Mouse (Mus musculus): ENCODE data around the gene Oxsr1. TPM values are rescaled to one million over a fixed set of nuclear protein-coding genes. Genes with fewer than 3 reads are reported as not detected.
"Not testable (repeated sequence)": the region's sequence is repeated elsewhere in the genome, so short reads cannot be mapped to it uniquely, and the experiment has no call there.

The Oxsr1 gene
- 7.9 and 8.7 TPM in 2 replicates for polyA plus RNA-seq (2015; fragmentation: Nextera tagmentation; extraction: Ambion mirVana)

- peak within 1 kb of the TSS; percentile 80 for H3K9ac ChIP-seq (ENCODE audit: low read depth, low read length)
- peak within 1 kb of the TSS; percentile 99 for H3K4me2 ChIP-seq (replicated peaks; ENCODE audit: low read depth)
- H3K27ac ChIP-seq (ENCODE audit: low read depth, low read length) = peak within 1 kb of the TSS; percentile 93
- ATAC-seq = peak; percentile 97
- no peaks in the 10 kb centered on the region for H3K9me3 ChIP-seq (ENCODE audit: control insufficient read depth)
- peak; percentile 71 for TF ChIP-seq CTCF (IDR thresholded peaks at IDR 0.05; ENCODE audit: low read depth)
- H3K4me1 ChIP-seq (replicated peaks; ENCODE audit: control insufficient read depth, insufficient read depth, low read length) = no peaks in the 10 kb centered on the region
- peak within 1 kb of the TSS; percentile 92 for H3K4me3 ChIP-seq (ENCODE audit: low read depth, low read length)
- H3K36me3 ChIP-seq (ENCODE audit: control insufficient read depth, insufficient read depth) = 0 out of 2 replicates have a peak, but pooled peaks cover 4% of the 10 kb centered on the region
- no peaks in the 10 kb centered on the region for H3K27me3 ChIP-seq (replicated peaks; ENCODE audit: control insufficient read depth, insufficient read depth, low read length)
- WGBS = under 1% methylated on average over 75 of the region's 76 CpGs
Measured at GRCm38 (mm10) chr9:119322289-119323259, at the start of gene Oxsr1. TSS of gene Oxsr1 (minus strand) at chr9:119322427.

DNA sequence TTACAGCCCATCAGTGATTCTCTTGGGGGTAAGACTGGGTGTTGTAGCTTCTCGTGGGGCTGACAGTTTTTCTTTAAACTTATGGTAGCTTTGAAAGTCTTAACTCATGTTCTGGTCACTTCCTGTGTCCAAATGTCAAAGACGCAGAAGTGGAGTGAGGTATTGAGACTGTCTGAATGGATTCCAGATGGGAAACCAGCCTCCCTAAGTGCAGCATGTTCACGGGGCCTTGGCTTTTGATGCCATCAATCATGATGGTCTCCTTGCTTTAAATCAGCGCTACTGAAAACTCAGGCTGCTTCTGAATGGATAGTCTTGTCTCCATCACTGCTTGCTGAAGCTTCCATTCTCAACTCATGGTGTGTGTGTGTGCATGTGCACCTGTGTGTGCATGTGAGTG, 49.0 kb upstream of the Oxsr1 start:
- no peak overlapping the region for H3K9ac ChIP-seq (ENCODE audit: low read depth, low read length)
- no peaks in the 10 kb centered on the region for H3K4me1 ChIP-seq (replicated peaks; ENCODE audit: control insufficient read depth, insufficient read depth, low read length)
- H3K4me2 ChIP-seq (replicated peaks; ENCODE audit: low read depth) = no peak overlapping the region
- H3K27ac ChIP-seq (ENCODE audit: low read depth, low read length) = no peak overlapping the region
- TF ChIP-seq CTCF (IDR thresholded peaks at IDR 0.05; ENCODE audit: low read depth) = no peak
- no peak for ATAC-seq
- H3K36me3 ChIP-seq (ENCODE audit: control insufficient read depth, insufficient read depth) = peaks cover 14% of the 10 kb centered on the region
- WGBS = 81% methylated on average over 4 of the region's 4 CpGs
- H3K4me3 ChIP-seq (ENCODE audit: low read depth, low read length) = no peak overlapping the region
- no peaks in the 10 kb centered on the region for H3K27me3 ChIP-seq (replicated peaks; ENCODE audit: control insufficient read depth, insufficient read depth, low read length)
- no peaks in the 10 kb centered on the region for H3K9me3 ChIP-seq (ENCODE audit: control insufficient read depth)

DNA sequence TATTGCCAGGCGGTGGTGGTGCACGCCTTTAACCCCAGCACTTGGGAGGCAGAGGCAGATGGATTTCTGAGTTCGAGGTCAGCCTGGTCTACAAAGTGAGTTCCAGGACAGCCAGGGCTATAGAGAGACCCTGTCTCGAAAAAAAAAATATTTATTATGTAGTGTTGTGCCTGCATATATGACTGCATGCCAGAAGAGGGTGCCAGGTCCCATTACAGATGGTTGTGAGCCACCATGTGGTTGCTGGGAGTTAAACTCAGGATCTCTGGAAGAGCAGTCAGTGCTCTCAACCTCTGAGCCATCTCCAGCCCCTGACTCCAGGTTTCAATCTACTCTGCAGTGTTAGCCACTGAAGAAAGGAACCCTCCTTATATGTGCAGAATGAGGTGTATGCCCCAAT, 48.5 kb upstream of the Oxsr1 start:
- H3K36me3 ChIP-seq (ENCODE audit: control insufficient read depth, insufficient read depth) = peaks cover 14% of the 10 kb centered on the region
- H3K4me3 ChIP-seq (ENCODE audit: low read depth, low read length); H3K27ac ChIP-seq (ENCODE audit: low read depth, low read length); H3K4me2 ChIP-seq (replicated peaks; ENCODE audit: low read depth); ATAC-seq; H3K27me3 ChIP-seq (replicated peaks; ENCODE audit: control insufficient read depth, insufficient read depth, low read length); H3K9ac ChIP-seq (ENCODE audit: low read depth, low read length); H3K4me1 ChIP-seq (replicated peaks; ENCODE audit: control insufficient read depth, insufficient read depth, low read length); H3K9me3 ChIP-seq (ENCODE audit: control insufficient read depth): not testable (repeated sequence)
- WGBS = 88% methylated on average over 4 of the region's 4 CpGs
- TF ChIP-seq CTCF (IDR thresholded peaks at IDR 0.05; ENCODE audit: low read depth) = peak; percentile 46

DNA sequence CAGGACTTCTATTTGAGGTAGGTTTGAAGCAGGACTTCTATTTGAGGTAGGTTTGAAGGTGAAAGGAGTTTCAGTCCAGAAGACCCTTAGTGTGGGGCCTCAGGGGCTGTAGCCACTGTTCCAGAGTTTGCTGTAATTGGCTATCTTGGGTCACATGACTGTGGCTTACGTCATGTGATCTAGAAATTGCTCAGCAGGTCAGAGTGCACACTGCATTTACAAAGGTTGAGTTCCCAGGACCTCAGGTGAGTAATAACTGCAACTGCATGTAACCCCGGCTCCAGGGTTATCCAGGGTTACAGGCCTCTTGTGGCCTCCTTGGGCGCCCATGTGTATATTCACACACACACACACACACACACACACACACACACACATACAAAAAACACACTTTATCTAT, 46.1 kb upstream of the Oxsr1 start:
- Histone ChIP-seq H3K9ac (ENCODE audit: low read depth, low read length) (no peak overlapping the region), H3K27ac (ENCODE audit: low read depth, low read length) (no peak overlapping the region), H3K9me3 (ENCODE audit: control insufficient read depth) (no peaks in the 10 kb centered on the region), H3K27me3 (replicated peaks; ENCODE audit: control insufficient read depth, insufficient read depth, low read length) (no peaks in the 10 kb centered on the region), H3K36me3 (ENCODE audit: control insufficient read depth, insufficient read depth) (peaks cover 8% of the 10 kb centered on the region), H3K4me1 (replicated peaks; ENCODE audit: control insufficient read depth, insufficient read depth, low read length) (no peaks in the 10 kb centered on the region), H3K4me3 (ENCODE audit: low read depth, low read length) (no peak overlapping the region), H3K4me2 (replicated peaks; ENCODE audit: low read depth) (no peak overlapping the region)
- TF ChIP-seq CTCF (IDR thresholded peaks at IDR 0.05; ENCODE audit: low read depth) = no peak
- 78% methylated on average over 3 of the region's 3 CpGs for WGBS
- ATAC-seq = peak; percentile 32; the same call in 1 of the 2 replicates

GRCm38 (mm10) chr9:119365284-119365683, 43.1 kb upstream of the Oxsr1 start, which contains the start of gene Slc22a14:
TSS of gene Slc22a14 (minus strand) at chr9:119365553.
- Histone ChIP-seq H3K27ac (ENCODE audit: low read depth, low read length) (no peak within 1 kb of the TSS), H3K9ac (ENCODE audit: low read depth, low read length) (no peak within 1 kb of the TSS), H3K36me3 (ENCODE audit: control insufficient read depth, insufficient read depth) (peaks cover 10% of the 10 kb centered on the region; the same call in 1 of the 2 replicates), H3K9me3 (ENCODE audit: control insufficient read depth) (no peaks in the 10 kb centered on the region), H3K27me3 (replicated peaks; ENCODE audit: control insufficient read depth, insufficient read depth, low read length) (no peaks in the 10 kb centered on the region), H3K4me1 (replicated peaks; ENCODE audit: control insufficient read depth, insufficient read depth, low read length) (no peaks in the 10 kb centered on the region), H3K4me2 (replicated peaks; ENCODE audit: low read depth) (no peak within 1 kb of the TSS), H3K4me3 (ENCODE audit: low read depth, low read length) (no peak within 1 kb of the TSS)
- 70% methylated on average over 7 of the region's 7 CpGs for WGBS
- no peak for TF ChIP-seq CTCF (IDR thresholded peaks at IDR 0.05; ENCODE audit: low read depth)
- ATAC-seq = no peak

DNA sequence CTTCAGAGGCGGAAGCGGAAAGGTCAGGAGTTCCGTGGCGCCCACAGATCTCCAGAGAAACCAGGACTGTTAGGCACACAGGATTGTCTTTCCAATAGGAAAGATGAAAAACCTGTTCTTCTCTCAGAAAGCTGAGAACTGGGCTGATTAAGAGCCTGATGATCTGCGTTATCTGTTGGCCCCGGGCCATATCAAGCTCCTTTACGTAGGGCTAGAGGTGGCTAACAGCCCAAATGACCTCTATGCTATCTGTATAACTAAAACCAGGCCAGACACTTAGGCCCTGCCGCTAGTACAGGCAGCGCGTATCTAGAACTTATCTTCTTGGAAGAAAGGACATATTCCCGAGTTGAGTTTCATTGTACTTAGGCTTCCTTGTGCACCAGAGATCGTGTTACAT, 41.0 kb upstream of the Oxsr1 start:
- 0 out of 2 replicates have a peak, but pooled peaks have one; percentile 42 for ATAC-seq
- H3K9me3 ChIP-seq (ENCODE audit: control insufficient read depth) = no peaks in the 10 kb centered on the region
- no peak overlapping the region for H3K9ac ChIP-seq (ENCODE audit: low read depth, low read length)
- H3K36me3 ChIP-seq (ENCODE audit: control insufficient read depth, insufficient read depth) = peaks cover 5% of the 10 kb centered on the region; the same call in 1 of the 2 replicates
- no peaks in the 10 kb centered on the region for H3K4me1 ChIP-seq (replicated peaks; ENCODE audit: control insufficient read depth, insufficient read depth, low read length)
- no peak overlapping the region for H3K4me3 ChIP-seq (ENCODE audit: low read depth, low read length)
- H3K4me2 ChIP-seq (replicated peaks; ENCODE audit: low read depth) = no peak overlapping the region; the same call in 1 of the 2 replicates
- WGBS = 51% methylated on average over 12 of the region's 12 CpGs
- peak overlapping the region; percentile 17; the same call in 1 of the 2 replicates for H3K27ac ChIP-seq (ENCODE audit: low read depth, low read length)
- TF ChIP-seq CTCF (IDR thresholded peaks at IDR 0.05; ENCODE audit: low read depth) = no peak
- no peaks in the 10 kb centered on the region for H3K27me3 ChIP-seq (replicated peaks; ENCODE audit: control insufficient read depth, insufficient read depth, low read length)
